ENCODE assay signal across 16 mouse cellular contexts in the genomic region with DNA sequence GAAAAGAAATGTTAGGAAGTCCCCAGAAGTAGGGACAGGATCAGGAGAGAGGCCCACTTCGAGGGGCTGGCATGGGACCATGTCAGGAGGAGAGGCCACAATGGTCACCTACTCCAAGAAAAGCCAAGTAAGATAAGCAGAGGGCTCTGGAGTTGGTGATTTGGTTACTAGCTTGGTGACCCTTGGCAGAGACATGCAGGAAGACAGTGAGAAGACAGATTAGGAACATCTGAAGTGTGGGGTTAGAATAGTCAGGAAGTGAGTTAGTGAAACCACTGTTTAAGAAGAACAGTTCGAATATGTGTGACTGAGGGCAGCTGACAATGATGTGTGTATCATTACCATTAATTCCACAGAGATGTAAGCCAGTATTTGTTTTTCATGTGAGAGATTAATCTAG.
"Had no signal": no experiment of that assay in that cellular context is flagged by ENCODE, and none has a peak within 500 bp of the region (broad histone marks: within the 10 kb centered on the region; RNA-seq: fewer than 3 reads in every experiment).

No protein-coding gene starts in this region.

- DNase-seq: kidney, adult 11 months; kidney, adult 8-10 months; kidney, postnatal 10 days; kidney, postnatal 36 days; layer of hippocampus, adult 9-11 months; liver; liver, postnatal 0 days; lung, embryonic 14.5 days; midbrain, embryonic 14.5 days; thymus, adult 18-20 months; thymus, postnatal 14 days had no signal

- ATAC-seq: liver, postnatal 0 days; lung, postnatal 0 days had no signal

- H3K9me3 ChIP-seq: kidney, embryonic 15.5 days; limb, embryonic 10.5 days; limb, embryonic 13.5 days had no signal

- H3K4me1 ChIP-seq: kidney, embryonic 15.5 days; limb, embryonic 10.5 days; limb, embryonic 13.5 days had no signal

- H3K27ac ChIP-seq: kidney, embryonic 15.5 days; limb, embryonic 10.5 days; limb, embryonic 13.5 days; liver, embryonic 14.5 days had no signal

- H3K4me3 ChIP-seq: kidney, embryonic 15.5 days; limb, embryonic 10.5 days; limb, embryonic 13.5 days had no signal

- H3K27me3 ChIP-seq: kidney, embryonic 15.5 days; limb, embryonic 13.5 days had no signal

- H3K9ac ChIP-seq: kidney, embryonic 15.5 days; limb, embryonic 13.5 days; liver, embryonic 14.5 days; liver, postnatal 0 days; lung, embryonic 14.5 days had no signal
